Mouse (Mus musculus) lung, postnatal 36 days (tissue): ENCODE data around the gene Cpne8.
"Not testable (repeated sequence)": the region's sequence is repeated elsewhere in the genome, so short reads cannot be mapped to it uniquely, and the experiment has no call there.

Experiments
- DNase-seq: peaks from one replicate; pipeline ENCODE4 v3.0.0; 2022; ENCODE audit warnings: mixed read lengths

Gene Cpne8

GRCm38 (mm10) chr15:90678985-90679759 is at the start of gene Cpne8:
TSS of gene Cpne8 (minus strand) at chr15:90679432.
- peak; percentile 85 for DNase-seq

DNA sequence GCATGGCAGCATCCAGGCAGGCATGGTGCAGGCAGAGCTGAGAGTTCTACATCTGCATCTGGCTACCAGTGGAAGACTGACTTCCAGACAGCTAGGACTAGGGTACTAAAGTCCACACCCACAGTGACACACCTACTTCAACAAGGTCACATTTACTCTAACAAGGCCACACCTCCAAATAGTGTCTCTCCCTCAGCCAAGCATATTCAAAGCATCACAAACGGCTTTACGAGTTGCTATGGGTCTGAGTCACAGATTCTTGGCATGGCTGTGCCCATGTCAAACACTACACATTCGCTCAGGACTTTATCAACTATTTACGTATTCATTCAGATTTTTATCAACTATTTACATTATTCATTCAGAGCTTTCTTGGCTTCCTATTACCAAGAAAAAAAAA is 38.5 kb upstream of the Cpne8 start:
- peak; percentile 29 for DNase-seq

DNA sequence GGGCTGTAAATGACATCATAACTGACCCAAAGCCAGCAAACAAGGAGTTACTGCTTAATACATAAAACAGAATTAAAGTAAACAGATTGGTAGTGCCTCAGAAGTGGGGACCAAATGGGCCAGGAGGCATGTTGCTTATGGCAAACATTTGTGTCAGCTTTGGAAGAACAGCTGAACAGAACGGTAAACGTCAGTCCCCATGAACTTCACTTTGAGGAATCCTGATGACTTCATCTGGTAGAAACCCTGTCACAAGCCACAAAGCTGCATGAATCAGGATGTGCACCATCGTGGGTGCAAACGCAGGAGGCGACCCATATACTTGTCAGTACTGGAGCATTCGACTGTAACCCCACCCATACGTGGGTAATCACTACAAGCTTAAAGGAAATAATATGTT is 30.1 kb upstream of the Cpne8 start:
- no peak for DNase-seq

GRCm38 (mm10) chr15:90704314-90704713 is 25.1 kb upstream of the Cpne8 start:
- DNase-seq, result no peak

- no peak for DNase-seq
These were observed 24.4 kb upstream of the Cpne8 start for GRCm38 (mm10) chr15:90703502-90704232.

DNA sequence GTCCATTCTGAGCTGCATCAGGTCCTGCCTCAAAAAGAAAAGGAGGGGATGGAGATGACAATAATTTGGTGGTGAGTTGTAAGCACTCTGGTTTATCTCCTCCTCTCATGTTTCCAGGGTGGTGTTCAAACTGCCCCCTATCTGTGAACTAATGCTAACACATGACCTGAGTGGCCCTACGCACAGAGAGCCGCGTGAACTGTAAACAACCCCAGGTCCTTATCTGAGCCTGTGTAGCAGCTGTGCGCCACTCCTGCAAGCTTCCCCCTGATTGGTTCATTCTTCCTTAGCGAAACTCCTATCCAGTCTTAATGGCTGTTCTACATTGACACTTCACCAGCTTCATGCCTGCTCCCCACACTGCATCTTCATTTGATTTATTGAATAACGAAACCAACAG is 7.5 kb upstream of the Cpne8 start:
- DNase-seq, result no peak

DNA sequence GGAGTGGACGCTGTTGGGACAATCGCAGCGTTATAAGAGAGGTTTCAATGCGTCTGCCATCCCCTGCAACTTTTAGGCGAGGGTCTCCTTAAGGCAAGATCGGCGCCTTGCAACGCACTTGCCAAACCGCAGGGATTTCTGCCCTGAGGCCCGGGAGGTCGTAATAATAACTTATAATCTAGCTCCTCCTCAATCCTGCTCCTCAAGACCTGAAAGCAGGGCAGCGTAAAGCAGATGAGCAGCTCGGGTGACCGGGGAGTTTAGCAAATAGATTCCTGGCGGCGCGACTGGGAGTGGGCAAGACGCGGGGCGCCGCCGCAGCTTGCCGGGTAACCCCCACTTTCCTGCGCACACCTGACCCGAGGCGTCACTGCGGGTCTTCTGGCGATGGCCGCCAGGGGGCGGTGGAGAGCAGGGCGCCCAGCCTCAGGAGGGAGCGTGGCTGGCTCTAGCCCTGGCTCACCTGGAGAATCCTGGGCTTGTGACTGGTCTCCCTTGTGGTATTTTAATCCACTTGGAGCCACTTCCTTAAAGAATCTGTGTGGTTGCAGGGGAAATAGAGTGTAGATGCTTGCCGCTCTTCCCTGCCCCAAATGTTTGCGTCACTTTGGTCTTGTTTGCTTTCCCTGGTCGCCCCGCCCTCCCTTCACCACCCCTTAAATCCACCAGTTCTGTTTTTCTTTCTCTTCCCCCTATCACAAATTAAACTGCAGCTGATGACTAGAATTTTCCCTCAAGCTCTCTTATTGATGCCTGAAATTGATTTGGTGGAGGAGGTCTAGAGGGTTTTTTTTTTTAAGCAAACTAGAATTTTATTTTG is 738 bp upstream of the Cpne8 start:
- DNase-seq, result peak; percentile 68

- DNase-seq, result peak; percentile 75
These were observed 744 bp downstream of the Cpne8 start for GRCm38 (mm10) chr15:90678488-90678887.

- peak; percentile 68 for DNase-seq
These were observed 9.7 kb downstream of the Cpne8 start for GRCm38 (mm10) chr15:90669494-90669893.

DNA sequence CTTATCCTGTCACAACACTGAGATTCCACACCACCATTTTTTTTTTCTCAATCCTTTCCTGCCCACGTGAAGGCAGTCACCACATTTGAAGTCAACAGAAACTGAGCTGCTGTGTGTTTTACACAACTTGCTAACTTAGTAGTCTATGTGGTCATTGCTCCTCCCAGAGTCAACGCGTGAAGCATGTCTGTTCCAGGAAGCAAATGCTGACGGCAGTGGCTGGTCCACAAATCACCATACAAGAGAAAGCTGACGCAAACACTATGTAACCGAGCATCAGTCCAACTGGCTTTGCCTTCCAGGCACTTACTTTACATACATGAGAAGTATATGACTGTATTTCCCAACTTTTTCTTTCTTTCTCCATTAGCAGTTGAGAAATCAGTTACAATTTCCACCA is 12.3 kb downstream of the Cpne8 start:
- DNase-seq, result peak; percentile 49

GRCm38 (mm10) chr15:90664615-90665014 is 14.6 kb downstream of the Cpne8 start:
- no peak for DNase-seq

DNA sequence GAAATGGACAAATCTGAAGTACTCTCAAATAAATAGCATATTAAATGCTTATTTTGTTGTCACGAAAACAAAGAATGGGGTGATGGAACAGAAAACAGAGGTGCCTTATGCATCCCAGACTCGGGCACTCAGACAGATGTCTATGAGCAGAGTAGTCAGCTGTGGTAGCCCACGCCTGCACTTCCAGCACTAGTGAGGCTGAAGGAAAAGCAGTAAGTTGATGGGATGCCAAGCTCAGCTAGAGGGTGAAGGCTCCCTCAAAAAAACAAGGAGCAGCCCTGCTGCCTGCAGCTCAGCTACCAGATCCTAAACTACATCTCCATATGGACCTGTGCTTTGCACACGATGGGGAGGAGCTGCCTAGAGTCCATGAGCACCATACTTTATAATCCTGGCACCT is 15.6 kb downstream of the Cpne8 start:
- no peak for DNase-seq

GRCm38 (mm10) chr15:90660723-90661122 is 18.5 kb downstream of the Cpne8 start:
- no peak for DNase-seq

DNA sequence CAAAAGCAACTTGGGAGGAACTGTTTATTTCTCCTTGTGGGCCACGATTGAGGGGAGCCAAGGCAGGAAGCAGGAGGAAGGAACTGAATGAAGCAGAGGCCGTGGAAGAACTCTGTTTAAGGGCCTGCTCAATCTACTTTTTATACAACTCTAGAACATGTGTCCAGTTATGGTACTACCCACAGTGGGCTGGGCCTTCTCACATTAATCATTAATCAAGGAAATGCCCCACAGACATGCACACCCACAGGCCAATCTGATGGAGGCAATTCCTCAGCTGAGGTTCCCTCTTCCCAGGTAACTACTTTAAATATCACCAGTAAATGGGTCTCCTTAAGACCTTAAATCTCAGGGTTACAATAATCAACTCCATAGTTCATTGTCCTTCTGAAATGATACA is 21.2 kb downstream of the Cpne8 start:
- no peak for DNase-seq

DNA sequence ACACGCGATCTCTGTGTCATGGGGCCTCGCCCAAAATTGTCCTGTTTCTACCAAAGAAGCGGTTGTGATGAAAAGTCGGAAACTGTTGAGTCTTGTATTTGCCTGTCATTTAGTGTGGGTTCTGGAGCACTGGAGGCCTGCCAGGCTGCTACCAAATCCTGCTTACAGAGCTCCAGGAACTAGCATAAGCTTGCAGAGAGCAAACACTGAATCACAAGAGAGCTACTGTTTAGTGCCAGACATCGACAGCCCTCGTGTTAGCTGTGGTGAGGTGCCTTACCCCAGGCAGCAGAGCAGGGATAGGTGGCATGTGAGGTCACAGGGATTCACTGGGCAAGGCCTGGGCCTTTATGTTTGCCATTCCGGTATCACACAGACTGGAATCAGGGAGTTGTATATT is 22.7 kb downstream of the Cpne8 start:
- peak; percentile 35 for DNase-seq

DNA sequence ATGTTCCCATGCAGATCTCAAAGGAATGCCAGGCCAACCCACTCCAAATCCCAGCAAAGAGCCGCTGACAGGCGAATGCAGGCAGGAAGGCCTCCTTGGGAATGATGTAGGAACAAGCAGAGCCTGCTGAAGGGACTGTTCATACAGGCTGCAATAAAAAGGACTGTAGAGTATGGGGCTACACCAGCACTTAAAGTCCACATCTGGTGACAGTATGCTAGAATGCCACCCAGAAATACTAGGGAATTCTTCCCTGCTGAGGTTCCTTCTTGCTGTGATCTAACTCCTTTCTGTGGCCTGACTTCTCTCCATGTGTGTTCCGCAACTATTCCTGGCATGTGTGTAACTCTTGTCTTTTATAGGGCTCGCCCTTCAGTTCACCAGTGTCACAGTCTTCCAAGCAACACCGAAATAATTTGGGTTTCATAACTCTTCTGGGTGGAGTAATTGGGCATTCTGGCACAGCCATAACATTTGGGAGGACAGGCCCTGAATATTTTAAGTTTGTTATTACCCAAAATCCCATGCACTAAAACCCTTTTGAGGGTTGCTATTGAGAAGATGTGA is 32.1 kb downstream of the Cpne8 start:
- DNase-seq, result no peak

GRCm38 (mm10) chr15:90646326-90646725 is 32.9 kb downstream of the Cpne8 start:
- no peak for DNase-seq

DNA sequence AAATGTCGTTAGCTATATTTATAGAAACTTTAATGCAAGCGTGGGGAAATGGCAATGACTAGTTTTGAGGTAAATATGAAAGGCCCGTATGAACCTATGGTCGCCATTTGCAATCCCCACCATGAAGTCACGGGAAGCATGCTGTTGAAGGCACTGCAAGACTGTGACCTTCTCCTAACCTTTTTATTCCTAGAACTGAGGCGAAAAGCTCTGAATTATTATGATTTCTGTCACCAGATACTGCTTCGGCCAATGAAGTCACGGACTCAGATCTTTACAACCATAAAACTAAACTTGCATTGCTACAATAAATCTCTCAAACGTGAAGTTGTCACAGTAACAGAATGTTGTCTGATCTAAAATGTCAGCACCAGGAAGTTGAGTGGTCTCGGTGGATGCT is 33.4 kb downstream of the Cpne8 start:
- no peak for DNase-seq

- DNase-seq, result no peak
These were observed 55.0 kb downstream of the Cpne8 start for GRCm38 (mm10) chr15:90624201-90624600.

DNA sequence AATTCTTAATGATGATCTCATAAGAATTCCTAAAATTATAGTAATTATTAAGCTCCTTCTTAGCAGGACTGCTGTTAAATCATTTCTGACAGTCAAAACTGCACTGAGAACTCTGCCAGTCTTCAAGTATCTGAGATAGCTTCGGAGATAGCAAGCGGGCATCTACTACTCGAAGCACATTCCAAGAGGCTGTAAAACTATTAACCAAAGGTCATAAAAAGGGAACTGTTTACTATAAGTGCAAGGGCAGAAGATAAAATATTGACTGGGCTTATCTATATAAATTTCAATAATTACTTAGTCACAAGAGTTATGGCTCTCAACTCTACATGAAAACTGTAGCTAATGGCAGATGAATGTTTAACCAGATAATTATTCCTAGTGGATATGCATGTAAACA is 57.2 kb downstream of the Cpne8 start:
- DNase-seq, result no peak

- DNase-seq, result no peak
These were observed 59.5 kb downstream of the Cpne8 start for GRCm38 (mm10) chr15:90619736-90620135.

- DNase-seq, result no peak
These were observed 63.0 kb downstream of the Cpne8 start for GRCm38 (mm10) chr15:90616116-90616798.

- DNase-seq, result not testable (repeated sequence)
These were observed 68.5 kb downstream of the Cpne8 start for GRCm38 (mm10) chr15:90610767-90611166.
